Mouse (Mus musculus) limb, embryonic 11.5 days (tissue): ENCODE results near the gene Olfr136. TPM values are rescaled to one million over a fixed set of nuclear protein-coding genes. Genes with fewer than 3 reads are reported as not detected.

Experiments
- ATAC-seq: fragments of 200-750 bp; cut with Nextera tagmentation; 2 replicates; pipeline ENCODE4 v1.8.0; 2017; ENCODE audit warnings: low read depth; ENCODE audit not compliant: insufficient number of reproducible peaks, low FRiP score, low TSS enrichment
- DNase-seq: peaks from one replicate; pipeline ENCODE4 v3.0.0-alpha.2; 2015; ENCODE audit warnings: low spot score
- H3K27ac ChIP-seq: fragments of 300-500 bp; sonication (generic); replicated peaks from 2 replicates; pipeline ENCODE4 v1.5.1; 2014; ENCODE audit warnings: low read depth, mild to moderate bottlenecking, low read length
- H3K27me3 ChIP-seq: fragments of 300-500 bp; sonication (generic); 2 replicates; pipeline ENCODE4 v1.6.1; 2014; ENCODE audit warnings: mild to moderate bottlenecking, low read length, mixed read lengths; ENCODE audit not compliant: control insufficient read depth, insufficient read depth
- H3K36me3 ChIP-seq: fragments of 300-500 bp; sonication (generic); 2 replicates; pipeline ENCODE4 v1.6.1; 2014; ENCODE audit warnings: mild to moderate bottlenecking, low read length, moderate library complexity, mixed read lengths; ENCODE audit not compliant: control insufficient read depth, insufficient read depth
- H3K4me1 ChIP-seq: fragments of 300-500 bp; sonication (generic); 2 replicates; pipeline ENCODE4 v1.6.1; 2014; ENCODE audit warnings: low read length, mixed read lengths; ENCODE audit not compliant: control insufficient read depth, insufficient read depth
- H3K4me2 ChIP-seq: fragments of 300-500 bp; sonication (generic); 2 replicates; pipeline ENCODE4 v1.6.1; 2014; ENCODE audit warnings: low read depth, mild to moderate bottlenecking, moderate library complexity; ENCODE audit not compliant: severe bottlenecking
- H3K4me3 ChIP-seq: fragments of 300-500 bp; sonication (generic); 2 replicates; pipeline ENCODE4 v1.5.1; 2014; ENCODE audit warnings: low read depth, low read length
- H3K9ac ChIP-seq: fragments of 300-500 bp; sonication (generic); 2 replicates; pipeline ENCODE4 v1.6.1; 2014; ENCODE audit warnings: mild to moderate bottlenecking, low read length
- H3K9me3 ChIP-seq: fragments of 300-500 bp; sonication (generic); 2 replicates; pipeline ENCODE4 v1.6.1; 2016; ENCODE audit warnings: low read length; ENCODE audit not compliant: control insufficient read depth
- polyA plus RNA-seq: library from polyadenylated mRNA; unstranded; fragments of >200 nt; fragmentation: Nextera tagmentation; extraction: Ambion mirVana; gene quantifications from 2 replicates; pipeline ENCODE4 v1.2.1, GENCODE M21; 2014

The Olfr136 gene
- polyA plus RNA-seq = not detected in 2 replicates

DNA sequence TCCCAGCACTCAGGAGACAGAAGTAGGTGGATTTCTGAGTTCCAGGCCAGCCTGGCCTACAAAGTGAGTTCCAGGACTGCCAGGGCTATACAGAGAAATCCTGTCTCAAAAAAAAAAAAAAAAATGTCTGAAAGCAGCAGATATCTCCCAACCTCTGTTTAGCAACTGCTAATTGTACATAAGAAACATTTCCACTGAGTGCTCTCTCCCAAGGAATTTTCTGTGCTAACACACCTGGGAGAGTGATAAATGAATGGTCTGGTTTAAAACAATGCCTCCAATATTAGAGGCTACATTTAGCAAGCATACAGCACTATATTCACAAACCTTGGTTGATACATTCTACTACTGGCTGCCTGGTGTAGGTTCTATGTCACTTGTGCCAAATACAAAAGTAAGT lies at the start of gene Olfr136:
Olfr136 (plus strand) TSS at position 301 of the 400 bp plus-strand sequence.
- H3K4me3 ChIP-seq = no peak within 1 kb of the TSS
- ATAC-seq = no peak
- H3K4me1 ChIP-seq = no peaks in the 10 kb centered on the region

DNA sequence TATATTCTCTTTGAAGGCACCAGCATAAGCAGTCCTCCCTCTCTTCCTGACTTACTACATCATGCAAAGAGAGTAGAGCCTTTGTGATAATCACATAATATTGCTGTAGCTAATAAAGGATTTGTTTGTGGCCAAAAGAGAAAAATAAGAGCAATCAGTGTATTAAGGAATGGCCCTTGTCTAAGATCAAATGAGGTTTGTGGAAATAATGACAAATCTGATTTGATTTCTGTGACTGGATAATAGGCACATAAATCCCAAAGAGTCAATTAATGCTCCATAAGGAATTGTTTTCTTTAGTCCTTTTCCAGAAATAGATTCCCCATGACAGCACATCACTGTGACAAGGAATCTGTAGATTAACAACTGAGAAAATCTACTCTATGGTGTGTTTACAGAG lies 22.2 kb upstream of the Olfr136 start, which contains the start of gene Olfr137:
Olfr137 (minus strand) TSS at position 101 of the 400 bp plus-strand sequence.
- ATAC-seq = no peak
- no peaks in the 10 kb centered on the region for H3K27me3 ChIP-seq

More for the DNA sequence above, at the start of gene Olfr136:
- Histone ChIP-seq H3K27ac (no peak within 1 kb of the TSS), H3K27me3 (no peaks in the 10 kb centered on the region), H3K36me3 (no peaks in the 10 kb centered on the region), H3K9ac (no peak within 1 kb of the TSS), H3K9me3 (no peaks in the 10 kb centered on the region), H3K4me2 (no peak within 1 kb of the TSS)
- no peak for DNase-seq

More for the DNA sequence above, 22.2 kb upstream of the Olfr136 start, which contains the start of gene Olfr137:
- Histone ChIP-seq H3K9me3 (no peaks in the 10 kb centered on the region), H3K9ac (no peak within 1 kb of the TSS), H3K36me3 (no peaks in the 10 kb centered on the region), H3K4me2 (no peak within 1 kb of the TSS), H3K4me3 (no peak within 1 kb of the TSS), H3K4me1 (no peaks in the 10 kb centered on the region), H3K27ac (no peak within 1 kb of the TSS)
- DNase-seq = no peak

Other genes starting within 250 kb of the Olfr136 start
- not detected in 2 replicates for gene Olfr131, start 241.1 kb upstream of the Olfr136 start, polyA plus RNA-seq
- gene Olfr132, start 195.3 kb upstream of the Olfr136 start, polyA plus RNA-seq = not detected in 2 replicates
- not detected in 2 replicates for gene Olfr133, start 184.6 kb upstream of the Olfr136 start, polyA plus RNA-seq
- not detected in 2 replicates for gene Olfr134, start 158.4 kb upstream of the Olfr136 start, polyA plus RNA-seq
- gene Olfr135, start 125.5 kb upstream of the Olfr136 start, polyA plus RNA-seq = not detected in 2 replicates
- gene Olfr138, start 68.8 kb upstream of the Olfr136 start, polyA plus RNA-seq = not detected in 2 replicates
- gene Olfr137, start 22.3 kb upstream of the Olfr136 start, polyA plus RNA-seq = not detected in 2 replicates
- gene Esp36, start 90.4 kb downstream of the Olfr136 start, polyA plus RNA-seq = not detected in 2 replicates
- not detected in 2 replicates for gene Esp34, start 224.4 kb downstream of the Olfr136 start, polyA plus RNA-seq